Mouse (Mus musculus): ENCODE data around the gene Abca16.

Abca16 gene

DNA sequence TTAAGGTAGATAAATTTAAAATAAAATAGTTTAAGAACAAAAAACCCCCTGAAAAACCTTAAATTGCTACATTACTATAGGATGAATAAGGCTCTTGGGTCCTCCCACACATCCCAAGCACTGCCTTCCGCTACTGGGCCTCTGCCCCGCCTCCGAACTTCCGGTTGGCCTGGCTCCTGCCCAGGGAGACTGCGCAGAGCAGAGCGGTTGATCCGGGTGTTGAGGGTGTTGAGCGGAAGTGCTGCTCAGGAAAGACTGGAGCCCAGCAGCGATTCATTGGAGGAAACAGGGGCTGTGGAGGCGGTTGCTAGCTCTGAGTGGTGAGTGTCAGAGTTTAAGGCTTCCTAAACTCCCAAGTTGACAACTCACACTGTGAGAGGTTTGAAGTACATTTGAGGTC is at the start of gene Abca16:
Abca16 (plus strand) TSS at position 201 of the 400 bp plus-strand sequence.
- no peak for DNase-seq

DNA sequence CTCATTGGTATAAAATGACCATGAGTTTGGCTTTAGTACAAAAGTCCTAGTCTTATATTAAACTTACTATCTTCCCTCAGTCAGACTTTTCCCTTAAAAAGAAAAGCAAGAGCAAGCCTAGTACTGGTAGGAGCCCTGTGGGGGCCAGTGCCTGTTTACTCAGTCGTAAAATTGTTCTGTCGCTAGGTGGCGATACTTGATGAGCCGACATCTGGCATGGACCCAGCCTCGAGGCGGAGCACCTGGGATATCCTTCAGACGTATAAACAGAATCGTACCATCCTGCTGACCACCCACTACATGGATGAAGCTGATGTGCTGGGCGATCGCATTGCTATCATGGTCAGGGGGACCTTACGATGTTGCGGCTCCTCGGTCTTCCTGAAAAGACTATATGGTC is 48.3 kb upstream of the Abca16 start:
- DNase-seq, result no peak

DNA sequence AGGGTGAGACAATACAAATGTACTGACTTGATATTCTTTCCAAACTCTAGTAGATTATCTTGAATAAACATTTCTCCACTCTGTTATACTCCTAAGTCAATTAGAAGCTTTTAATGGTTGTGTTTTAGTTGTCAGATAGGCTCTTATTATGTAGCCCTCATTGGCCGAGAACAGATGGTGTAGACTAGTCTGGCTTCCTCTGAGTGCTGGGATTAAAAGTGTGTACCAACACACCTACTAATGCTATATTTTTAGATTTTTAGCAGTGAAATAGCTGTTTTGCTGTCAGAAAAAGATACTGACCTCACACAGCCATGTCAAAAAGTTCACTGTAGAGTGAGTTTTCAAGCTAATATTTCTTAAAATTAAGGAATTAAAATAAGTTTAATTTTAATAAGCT is 2.9 kb downstream of the Abca16 start:
- DNase-seq, result no peak

DNA sequence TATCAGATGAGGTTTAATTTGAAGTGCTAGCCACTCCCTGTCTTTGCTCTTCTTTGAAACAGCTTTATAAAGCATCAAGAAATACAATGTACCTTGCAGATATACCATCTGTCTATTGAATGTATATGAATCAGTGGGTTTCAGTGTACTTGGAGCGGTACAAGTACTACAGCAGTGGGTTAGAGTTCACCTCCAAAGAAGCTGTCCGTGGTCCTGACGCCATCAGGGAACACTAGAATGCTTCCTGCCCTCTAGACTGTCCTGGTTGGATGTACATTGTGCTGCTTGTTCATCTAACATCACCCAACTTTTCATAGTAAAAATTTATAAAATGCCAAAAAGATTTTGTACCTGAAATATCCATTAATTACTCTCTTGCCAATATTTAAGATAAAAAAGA is 17.2 kb downstream of the Abca16 start:
- no peak for DNase-seq

DNA sequence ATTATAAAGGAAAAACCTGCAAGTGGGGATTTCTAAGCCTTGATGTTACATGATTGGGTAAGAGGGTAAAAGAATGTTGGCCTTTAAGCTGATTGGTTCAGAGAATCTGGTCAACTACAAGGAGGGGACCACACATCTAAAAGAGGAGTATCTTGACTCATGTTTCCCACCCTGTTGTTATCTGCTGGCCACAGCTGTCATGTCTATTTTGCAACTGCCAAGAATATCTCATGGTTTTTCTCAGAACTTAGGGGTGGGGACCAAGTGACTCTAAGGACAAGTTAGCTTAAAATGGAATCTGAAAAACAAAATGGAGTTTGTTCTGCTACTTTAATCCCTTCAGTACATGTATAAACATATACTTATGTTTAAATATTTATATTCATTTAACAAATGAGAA is 22.0 kb downstream of the Abca16 start:
- no peak for DNase-seq

DNA sequence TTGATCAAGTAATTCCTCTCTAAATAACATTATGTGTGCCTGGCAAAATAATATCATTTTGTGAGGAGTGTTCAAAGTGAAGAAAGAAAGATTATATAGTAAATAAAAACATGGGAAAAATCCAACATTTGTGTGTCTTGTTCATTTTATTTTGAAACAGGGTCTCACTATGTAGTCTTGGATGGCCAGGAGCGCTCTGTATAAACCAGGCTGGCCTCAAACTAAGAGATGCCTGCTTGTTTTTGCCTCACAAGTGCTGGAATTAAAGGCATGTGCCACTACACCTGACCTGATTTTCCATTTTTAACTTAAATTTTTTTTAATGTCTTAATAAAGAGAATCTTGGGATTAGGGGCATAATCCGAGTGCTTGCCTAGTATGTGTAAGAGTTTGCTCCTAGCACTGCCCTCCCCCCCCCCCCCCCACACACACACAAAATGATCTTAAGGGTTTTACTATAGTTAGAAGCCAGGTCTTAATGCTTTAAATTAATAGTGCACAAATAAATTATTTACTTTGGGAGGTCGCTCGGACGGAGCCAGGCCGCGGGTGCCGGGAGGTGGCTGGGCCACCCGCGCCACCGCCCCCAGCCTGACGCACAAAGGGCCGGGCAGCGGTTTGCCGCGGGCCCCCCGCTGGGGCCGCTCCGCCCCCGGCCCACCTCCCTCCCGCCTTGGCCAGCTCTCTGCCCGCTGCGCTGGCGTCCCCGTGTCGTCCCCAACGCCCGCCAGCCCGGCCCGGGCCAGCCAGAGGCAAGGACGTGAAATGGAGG is 94.6 kb downstream of the Abca16 start:
- no peak for DNase-seq

DNA sequence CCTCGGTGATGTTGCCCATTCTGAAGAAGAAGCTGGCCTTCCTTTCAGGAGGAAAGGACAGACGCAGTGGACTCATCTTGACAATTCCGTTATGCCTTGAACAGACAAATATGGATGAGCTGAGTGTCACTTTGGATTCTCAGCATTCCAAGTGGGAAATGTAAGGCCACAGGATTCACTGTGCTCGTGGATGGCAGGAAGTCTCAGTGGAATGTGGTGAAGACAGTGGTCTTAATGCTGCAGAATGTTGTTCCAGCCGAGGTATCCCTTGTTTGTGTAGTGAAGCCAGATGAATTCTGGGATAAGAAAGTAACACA is 95.2 kb downstream of the Abca16 start:
- DNase-seq, result no peak

DNA sequence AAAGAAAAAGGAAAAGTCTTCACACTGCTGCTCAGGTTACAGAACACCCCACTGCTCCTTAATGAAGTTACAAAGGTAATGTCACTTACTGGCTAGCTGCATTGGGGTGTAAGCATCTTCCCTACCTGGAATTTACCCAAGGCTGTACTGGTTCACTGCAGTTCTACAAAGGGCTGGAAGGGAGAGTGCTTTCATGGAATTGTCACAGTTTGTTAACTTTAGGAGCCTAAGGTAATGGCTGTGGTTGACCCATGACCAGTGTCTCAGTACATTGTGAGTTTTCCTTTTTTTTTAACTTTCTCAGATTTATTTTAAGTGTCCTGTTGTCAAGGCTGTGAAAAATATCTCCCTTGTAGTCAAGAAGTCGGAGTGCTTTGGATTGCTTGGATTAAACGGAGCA is 125.4 kb downstream of the Abca16 start:
- no peak for DNase-seq

DNA sequence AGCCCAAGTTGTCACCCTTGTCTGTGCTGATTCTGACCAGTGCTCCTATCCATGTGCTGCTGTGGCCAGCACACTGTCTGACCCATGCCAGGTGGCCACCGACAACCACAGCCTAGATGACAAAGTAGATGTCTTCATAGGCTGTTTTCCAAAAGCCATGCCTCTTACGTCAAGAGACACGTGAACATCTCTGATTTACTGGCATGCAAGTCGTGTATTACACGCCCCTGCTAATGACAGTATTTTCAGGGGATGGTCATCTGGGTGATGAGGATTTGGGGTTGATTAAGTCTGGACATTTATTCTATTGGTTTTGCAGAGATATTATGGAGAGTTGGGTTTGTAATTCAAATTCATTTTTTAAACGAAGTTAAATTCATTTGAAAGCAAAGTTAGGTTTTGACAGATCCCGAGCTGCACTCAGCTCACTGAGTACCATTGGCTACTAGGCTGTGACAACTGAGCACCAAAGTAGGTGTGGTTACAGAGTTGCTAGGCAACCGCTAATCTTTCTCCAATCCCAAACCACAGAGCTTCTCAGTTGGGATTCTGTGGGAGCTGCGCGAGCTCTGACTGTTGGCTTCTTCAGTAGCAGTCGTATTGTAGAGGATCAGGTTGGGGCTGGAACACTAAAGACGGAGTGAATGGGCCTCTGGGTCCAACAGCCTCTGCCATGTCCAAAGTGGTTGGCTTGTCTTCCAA is 143.2 kb downstream of the Abca16 start:
- no peak for DNase-seq

DNA sequence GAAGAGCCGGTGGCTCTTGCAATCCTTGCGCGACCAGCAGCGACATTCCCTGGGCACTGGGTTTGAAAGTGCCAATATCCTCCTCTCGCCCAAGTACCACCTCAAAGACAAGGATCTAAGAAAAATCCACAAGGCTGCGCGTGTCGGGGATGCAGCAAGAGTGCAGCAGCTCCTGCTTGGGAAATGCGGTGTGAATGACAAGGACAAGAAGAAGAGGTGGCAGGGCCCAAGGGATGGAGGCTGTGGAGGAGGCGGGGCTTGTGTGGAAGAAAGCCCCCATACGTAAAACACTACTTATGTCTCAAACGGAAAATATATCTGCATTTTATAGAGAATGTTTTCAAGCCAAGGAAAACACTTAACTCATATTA is 143.7 kb downstream of the Abca16 start:
- DNase-seq, result no peak

DNA sequence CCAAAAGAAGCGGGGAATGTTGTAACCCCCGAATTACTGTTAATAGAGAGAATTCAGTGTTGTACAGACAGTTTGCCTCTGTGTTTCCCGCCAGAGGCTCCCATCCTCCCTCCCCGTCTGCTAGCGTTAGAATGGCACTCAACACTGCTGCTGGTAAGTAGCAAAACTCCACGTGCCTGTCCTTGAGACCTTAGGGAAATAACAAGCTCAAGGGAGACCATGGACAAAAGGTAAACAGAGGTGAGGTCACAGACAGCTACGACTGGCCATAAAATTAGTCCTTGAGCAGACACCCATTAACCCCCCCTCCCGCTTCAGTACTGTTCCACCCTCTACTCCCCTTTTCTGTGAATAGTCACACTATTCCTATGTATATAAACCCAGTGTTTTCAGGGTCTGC is 157.9 kb downstream of the Abca16 start:
- DNase-seq, result no peak

DNA sequence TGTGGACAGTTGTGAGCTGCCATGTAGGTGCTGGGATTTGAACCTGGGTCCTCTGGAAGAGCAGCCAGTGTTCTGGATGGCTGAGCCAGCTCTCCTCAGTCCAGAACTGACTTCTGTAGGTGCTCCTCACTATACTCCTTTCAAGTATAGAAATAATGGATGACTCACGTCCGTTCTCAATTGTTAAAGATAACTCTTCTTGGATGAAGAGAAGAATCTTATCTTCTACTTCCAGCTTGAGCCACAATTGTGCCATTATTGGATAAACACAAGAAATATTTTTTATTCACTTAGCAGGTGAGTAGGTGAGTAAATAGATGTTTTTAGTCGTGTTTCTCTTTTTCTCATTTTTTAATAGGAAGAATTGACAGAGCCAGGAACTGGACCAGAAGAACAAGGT is 167.1 kb downstream of the Abca16 start:
- no peak for DNase-seq

Data from right cerebral cortex, adult 18-20 months (tissue).